Mouse (Mus musculus): ENCODE results near the gene Il1rapl2. TPM values are rescaled to one million over a fixed set of nuclear protein-coding genes. Genes with fewer than 3 reads are reported as not detected.

Gene Il1rapl2
- polyA plus RNA-seq (2015; fragmentation: Nextera tagmentation; extraction: Ambion mirVana) = not detected in 2 replicates

GRCm38 (mm10) chrX:137570321-137571195, at the start of gene Il1rapl2:
Il1rapl2 (plus strand) TSS chrX:137570608.
- no peak within 1 kb of the TSS for H3K27ac ChIP-seq (replicated peaks)
- no peaks in the 10 kb centered on the region for H3K9me3 ChIP-seq (replicated peaks)
- ATAC-seq (ENCODE audit: insufficient read depth) = no peak
- no peaks in the 10 kb centered on the region for H3K36me3 ChIP-seq (replicated peaks)
- no peaks in the 10 kb centered on the region for H3K4me1 ChIP-seq (replicated peaks)
- 12% methylated on average over 40 of the region's 47 CpGs for WGBS (ENCODE audit: insufficient replicate concordance)
- no peak within 1 kb of the TSS for H3K4me3 ChIP-seq (replicated peaks)
- H3K27me3 ChIP-seq = peaks cover 19% of the 10 kb centered on the region
- H3K9ac ChIP-seq = no peak within 1 kb of the TSS
- H3K4me2 ChIP-seq = no peak within 1 kb of the TSS

GRCm38 (mm10) chrX:137548348-137548747, 22.1 kb upstream of the Il1rapl2 start:
- no peaks in the 10 kb centered on the region for H3K9me3 ChIP-seq (replicated peaks)
- no peaks in the 10 kb centered on the region for H3K36me3 ChIP-seq (replicated peaks)
- no peaks in the 10 kb centered on the region for H3K4me1 ChIP-seq (replicated peaks)
- no peak overlapping the region for H3K27ac ChIP-seq (replicated peaks)
- H3K9ac ChIP-seq = no peak overlapping the region
- 57% methylated on average over 2 of the region's 2 CpGs for WGBS (ENCODE audit: insufficient replicate concordance)
- ATAC-seq (ENCODE audit: insufficient read depth) = no peak
- no peaks in the 10 kb centered on the region for H3K27me3 ChIP-seq
- H3K4me2 ChIP-seq = no peak overlapping the region
- H3K4me3 ChIP-seq (replicated peaks) = no peak overlapping the region

GRCm38 (mm10) chrX:137569472-137570188, 778 bp upstream of the Il1rapl2 start:
- H3K9ac ChIP-seq = no peak overlapping the region
- no peaks in the 10 kb centered on the region for H3K9me3 ChIP-seq (replicated peaks)
- H3K4me2 ChIP-seq = no peak overlapping the region
- no peak overlapping the region for H3K4me3 ChIP-seq (replicated peaks)
- 23% methylated on average over 21 of the region's 21 CpGs for WGBS (ENCODE audit: insufficient replicate concordance)
- no peaks in the 10 kb centered on the region for H3K36me3 ChIP-seq (replicated peaks)
- ATAC-seq (ENCODE audit: insufficient read depth) = no peak
- no peaks in the 10 kb centered on the region for H3K4me1 ChIP-seq (replicated peaks)
- H3K27ac ChIP-seq (replicated peaks) = no peak overlapping the region
- H3K27me3 ChIP-seq = peaks cover 19% of the 10 kb centered on the region

DNA sequence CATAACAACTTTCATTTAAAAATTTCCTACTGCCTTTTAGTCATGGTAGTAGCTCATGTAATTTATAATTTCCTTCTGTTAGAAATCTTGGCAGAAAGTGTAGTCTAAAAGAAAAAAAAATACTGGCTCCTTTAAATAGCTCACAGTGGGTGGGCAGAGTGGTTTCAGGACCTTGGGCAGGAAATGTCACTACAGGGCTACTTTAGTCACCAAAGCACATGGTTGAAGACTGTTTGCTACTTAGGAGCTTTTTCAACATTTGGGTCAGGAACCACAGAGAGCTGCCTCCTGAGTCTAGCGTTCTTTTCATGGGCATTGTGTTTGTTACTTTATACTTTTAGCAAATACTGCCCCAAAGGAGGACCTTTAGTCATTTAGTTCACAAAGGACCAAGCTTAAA, 12.2 kb downstream of the Il1rapl2 start:
- Histone ChIP-seq H3K9me3 (replicated peaks) (no peaks in the 10 kb centered on the region), H3K27ac (replicated peaks) (no peak overlapping the region), H3K36me3 (replicated peaks) (no peaks in the 10 kb centered on the region), H3K27me3 (no peaks in the 10 kb centered on the region), H3K4me3 (replicated peaks) (no peak overlapping the region), H3K4me1 (replicated peaks) (no peaks in the 10 kb centered on the region), H3K9ac (no peak overlapping the region), H3K4me2 (no peak overlapping the region)
- WGBS (ENCODE audit: insufficient replicate concordance) = 33% methylated on average over 1 of the region's 1 CpGs
- ATAC-seq (ENCODE audit: insufficient read depth) = no peak

GRCm38 (mm10) chrX:137620697-137621096, 50.3 kb downstream of the Il1rapl2 start:
- no peak for ATAC-seq (ENCODE audit: insufficient read depth)
- no peak overlapping the region for H3K4me2 ChIP-seq
- no peak overlapping the region for H3K9ac ChIP-seq
- no peaks in the 10 kb centered on the region for H3K9me3 ChIP-seq (replicated peaks)
- no peak overlapping the region for H3K4me3 ChIP-seq (replicated peaks)
- no peak overlapping the region for H3K27ac ChIP-seq (replicated peaks)
- no peaks in the 10 kb centered on the region for H3K36me3 ChIP-seq (replicated peaks)
- no peaks in the 10 kb centered on the region for H3K4me1 ChIP-seq (replicated peaks)
- no peaks in the 10 kb centered on the region for H3K27me3 ChIP-seq

- no peaks in the 10 kb centered on the region for H3K9me3 ChIP-seq (replicated peaks)
- H3K27me3 ChIP-seq = no peaks in the 10 kb centered on the region
- H3K4me2 ChIP-seq = no peak overlapping the region
- no peak overlapping the region for H3K4me3 ChIP-seq (replicated peaks)
- WGBS (ENCODE audit: insufficient replicate concordance) = 13% methylated on average over 2 of the region's 2 CpGs
- no peaks in the 10 kb centered on the region for H3K36me3 ChIP-seq (replicated peaks)
- no peaks in the 10 kb centered on the region for H3K4me1 ChIP-seq (replicated peaks)
- no peak overlapping the region for H3K9ac ChIP-seq
- no peak overlapping the region for H3K27ac ChIP-seq (replicated peaks)
- ATAC-seq (ENCODE audit: insufficient read depth) = no peak
Measured at GRCm38 (mm10) chrX:137667011-137667410, 96.6 kb downstream of the Il1rapl2 start.

- no peaks in the 10 kb centered on the region for H3K36me3 ChIP-seq (replicated peaks)
- H3K4me3 ChIP-seq (replicated peaks) = no peak overlapping the region
- H3K9me3 ChIP-seq (replicated peaks) = no peaks in the 10 kb centered on the region
- no peaks in the 10 kb centered on the region for H3K4me1 ChIP-seq (replicated peaks)
- no peak for ATAC-seq (ENCODE audit: insufficient read depth)
- H3K27me3 ChIP-seq = no peaks in the 10 kb centered on the region
- no peak overlapping the region for H3K27ac ChIP-seq (replicated peaks)
- H3K9ac ChIP-seq = no peak overlapping the region
- WGBS (ENCODE audit: insufficient replicate concordance) = 36% methylated on average over 1 of the region's 1 CpGs
- no peak overlapping the region for H3K4me2 ChIP-seq
Measured at GRCm38 (mm10) chrX:137687974-137688373, 117.6 kb downstream of the Il1rapl2 start.

DNA sequence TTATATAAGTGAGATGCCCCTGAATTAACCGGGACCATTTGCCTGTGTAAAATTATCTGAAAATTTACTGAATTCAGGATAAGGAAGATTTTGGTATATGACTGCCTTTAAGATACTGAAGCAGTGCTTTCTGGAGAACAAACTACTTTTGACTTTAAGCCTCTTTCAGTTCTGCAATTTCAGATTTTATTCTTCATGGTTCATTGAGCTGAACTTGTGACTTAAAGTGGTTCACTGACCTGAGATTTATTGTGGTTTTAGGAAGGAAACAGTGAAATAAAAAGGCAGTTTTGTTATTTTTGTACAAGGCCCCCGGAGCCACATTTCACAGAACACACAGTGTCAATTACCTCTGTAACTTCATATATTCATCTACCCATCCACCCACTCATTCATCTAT, 129.6 kb downstream of the Il1rapl2 start:
- Histone ChIP-seq H3K4me3 (replicated peaks) (no peak overlapping the region), H3K9ac (no peak overlapping the region), H3K27ac (replicated peaks) (no peak overlapping the region), H3K27me3 (no peaks in the 10 kb centered on the region), H3K4me2 (no peak overlapping the region), H3K36me3 (replicated peaks) (no peaks in the 10 kb centered on the region), H3K9me3 (replicated peaks) (no peaks in the 10 kb centered on the region), H3K4me1 (replicated peaks) (no peaks in the 10 kb centered on the region)
- ATAC-seq (ENCODE audit: insufficient read depth) = no peak
- WGBS (ENCODE audit: insufficient replicate concordance) = 54% methylated on average over 2 of the region's 2 CpGs

- ATAC-seq (ENCODE audit: insufficient read depth) = no peak
- no peaks in the 10 kb centered on the region for H3K9me3 ChIP-seq (replicated peaks)
- no peak overlapping the region for H3K9ac ChIP-seq
- H3K27me3 ChIP-seq = no peaks in the 10 kb centered on the region
- no peak overlapping the region for H3K4me3 ChIP-seq (replicated peaks)
- WGBS (ENCODE audit: insufficient replicate concordance) = 57% methylated on average over 3 of the region's 3 CpGs
- no peaks in the 10 kb centered on the region for H3K36me3 ChIP-seq (replicated peaks)
- H3K4me1 ChIP-seq (replicated peaks) = no peaks in the 10 kb centered on the region
- no peak overlapping the region for H3K27ac ChIP-seq (replicated peaks)
- H3K4me2 ChIP-seq = no peak overlapping the region
Measured at GRCm38 (mm10) chrX:137755537-137755936, 185.1 kb downstream of the Il1rapl2 start.

DNA sequence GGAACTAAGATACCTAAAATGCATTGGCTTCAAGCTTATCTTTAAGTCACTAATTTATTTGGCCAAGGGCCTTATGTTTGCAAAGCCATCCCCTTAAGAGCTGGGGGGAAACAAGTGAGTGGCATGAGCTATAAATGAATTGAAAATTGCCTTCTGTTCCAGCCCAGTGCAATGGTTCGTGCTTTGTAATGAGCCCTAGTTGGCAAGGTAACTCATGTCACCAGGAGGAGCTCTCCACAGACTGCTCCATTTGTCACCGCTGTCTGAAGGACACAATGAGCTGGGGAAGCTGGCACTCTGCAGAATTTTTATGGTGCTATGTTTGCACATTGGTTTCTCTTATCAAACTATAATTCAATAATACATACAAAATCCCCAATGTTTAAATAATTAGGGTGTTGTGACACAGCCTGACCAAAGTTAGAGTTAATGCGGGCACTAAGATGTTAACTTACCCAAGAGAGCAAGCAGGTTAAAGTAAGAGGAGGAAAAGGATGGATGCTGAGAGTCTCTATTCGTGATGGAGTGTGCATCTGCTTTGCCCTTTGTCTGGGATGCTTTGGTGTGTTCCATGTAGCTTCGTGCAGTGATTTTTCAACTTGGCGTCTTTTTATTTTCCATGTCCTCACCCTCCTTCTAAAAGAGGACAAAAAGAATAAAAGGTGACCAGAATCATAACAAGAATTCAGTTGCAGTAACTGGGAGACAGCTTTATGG, 235.2 kb downstream of the Il1rapl2 start:
- H3K4me1 ChIP-seq (replicated peaks) = no peaks in the 10 kb centered on the region
- no peaks in the 10 kb centered on the region for H3K27me3 ChIP-seq
- H3K9ac ChIP-seq = no peak overlapping the region
- no peak overlapping the region for H3K27ac ChIP-seq (replicated peaks)
- no peak overlapping the region for H3K4me2 ChIP-seq
- no peaks in the 10 kb centered on the region for H3K9me3 ChIP-seq (replicated peaks)
- H3K36me3 ChIP-seq (replicated peaks) = no peaks in the 10 kb centered on the region
- no peak for ATAC-seq (ENCODE audit: insufficient read depth)
- WGBS (ENCODE audit: insufficient replicate concordance) = 55% methylated on average over 6 of the region's 6 CpGs
- H3K4me3 ChIP-seq (replicated peaks) = no peak overlapping the region

Data from liver, embryonic 15.5 days (tissue).